Comparison of ENCODE assay signal across 1 mouse cellular context in genomic region chr3:87884708-87885251, GRCm38 (mm10).
TF ChIP-seq lines count a peak whose summit lies in the region.

No protein-coding gene starts in this region.

TF ChIP-seq in MEL, 35 proteins besides CTCF, POLR2A, EP300 and RAD21:
- TF ChIP-seq USF2 (IDR thresholded peaks at IDR 0.05; ENCODE audit: borderline replicate concordance in 1 of 2, insufficient read depth in 1 of 2, low read depth in 1 of 2, low read length in 2 of 2), result no peak
- no peak for TF ChIP-seq NRF1 (IDR thresholded peaks at IDR 0.05; ENCODE audit: insufficient read depth, low read depth, low read length, poor library complexity, severe bottlenecking)
- no peak for TF ChIP-seq HCFC1 (IDR thresholded peaks at IDR 0.05; ENCODE audit: low read depth, low read length)
- TF ChIP-seq TAL1 (IDR thresholded peaks at IDR 0.05; ENCODE audit: low read length), result no peak
- TF ChIP-seq GATA1 (IDR thresholded peaks at IDR 0.05; ENCODE audit: low read depth, low read length), result no peak
- no peak for TF ChIP-seq TCF12 (IDR thresholded peaks at IDR 0.05; ENCODE audit: low read depth, low read length)
- TF ChIP-seq POLR2AphosphoS5 (IDR thresholded peaks at IDR 0.05; ENCODE audit: borderline replicate concordance, low read depth, low read length), result no peak
